Mouse (Mus musculus) heart, adult 2 months (tissue): ENCODE results near the gene Ap1g1.

Experiments
- CTCF ChIP-seq: fragments of 200-600 bp; IDR thresholded peaks from 2 replicates; pipeline ENCODE4 v1.8.1; 2022; ENCODE audit warnings: antibody characterized with exemption, mild to moderate bottlenecking, moderate library complexity
- EP300 ChIP-seq: fragments of 200-500 bp; IDR thresholded peaks from 2 replicates; pipeline ENCODE4 v1.6.1; 2011; ENCODE audit warnings: low read depth, low read length, control low read depth; ENCODE audit not compliant: insufficient read depth
- POLR2A ChIP-seq: fragments of 200-500 bp; IDR thresholded peaks from 2 replicates; pipeline ENCODE4 v1.6.1; 2011; ENCODE audit warnings: mild to moderate bottlenecking, low read depth, low read length, control low read depth; ENCODE audit not compliant: insufficient read depth

DNA sequence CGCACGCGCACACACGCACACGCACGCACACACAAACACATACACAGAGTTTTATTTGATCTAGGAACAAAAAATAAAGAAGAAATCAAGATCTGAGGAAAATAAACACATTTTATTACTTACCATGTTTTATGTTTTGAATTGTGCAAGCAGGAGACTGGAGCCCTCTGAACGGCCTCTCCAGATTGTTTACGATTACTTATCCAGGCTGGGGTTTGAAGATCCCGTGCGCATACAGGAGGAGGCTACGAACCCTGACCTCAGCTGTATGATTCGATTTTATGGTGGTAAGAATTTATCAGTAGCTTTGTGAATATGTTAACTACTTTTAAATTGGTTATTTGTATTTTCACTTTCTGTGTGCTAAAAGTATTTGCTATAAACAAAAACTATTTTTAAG is 117.0 kb downstream of the Ap1g1 start:
- TF ChIP-seq POLR2A (no peak), EP300 (no peak), CTCF (no peak)
